Mouse (Mus musculus): ENCODE measurements at regions not wholly inside any gene's neighbourhood (a gene's known extent, or its start where the extent isn't known, plus 50 kb on each side); places are given as distances from the start of the nearest gene placed in this dataset.
A peak's percentile ranks its signal among the peaks of the same experiment; 100 is the strongest.

DNA sequence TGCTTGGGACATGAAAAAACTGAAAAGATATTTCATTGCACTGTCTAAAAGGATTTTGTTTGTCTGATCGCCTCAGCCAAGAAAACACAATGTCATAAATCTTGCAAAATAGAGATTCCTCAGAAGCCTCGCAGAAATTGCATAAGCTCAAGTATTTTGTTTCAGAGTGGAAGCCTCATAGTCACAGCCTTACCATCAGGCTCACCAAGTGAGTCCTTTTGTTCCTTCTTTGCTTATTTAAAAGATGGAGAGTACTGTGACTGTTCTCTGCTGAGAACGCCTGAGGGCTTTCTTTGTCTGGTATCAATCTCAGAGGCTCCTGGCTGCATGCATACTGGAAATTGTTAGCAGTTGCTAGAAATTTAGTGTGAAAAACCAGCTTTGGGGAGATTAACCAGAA is 367.0 kb upstream of the Cited2 start:
- DNase-seq (ENCODE audit: low read depth, low spot score), result no peak

DNA sequence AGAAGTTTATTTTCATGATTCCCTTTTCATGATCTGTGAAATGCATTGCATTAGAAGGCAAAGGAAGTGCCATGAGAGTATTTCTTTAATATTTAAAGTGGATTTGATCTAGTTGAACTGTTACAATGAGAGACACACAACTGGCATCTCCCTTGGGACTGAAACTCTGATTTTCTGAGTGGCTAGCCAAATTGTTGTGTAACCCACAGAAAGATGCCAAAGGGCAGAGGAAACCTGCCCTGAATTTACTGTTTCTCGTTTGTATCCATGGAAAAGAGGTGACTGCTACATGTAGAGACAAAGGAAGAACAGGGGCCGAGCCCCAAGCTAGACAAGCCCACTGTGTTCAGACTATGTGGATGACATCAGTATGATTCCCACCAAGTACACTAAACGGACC is 360.4 kb upstream of the Cited2 start:
- no peak for DNase-seq (ENCODE audit: low read depth, low spot score)

DNA sequence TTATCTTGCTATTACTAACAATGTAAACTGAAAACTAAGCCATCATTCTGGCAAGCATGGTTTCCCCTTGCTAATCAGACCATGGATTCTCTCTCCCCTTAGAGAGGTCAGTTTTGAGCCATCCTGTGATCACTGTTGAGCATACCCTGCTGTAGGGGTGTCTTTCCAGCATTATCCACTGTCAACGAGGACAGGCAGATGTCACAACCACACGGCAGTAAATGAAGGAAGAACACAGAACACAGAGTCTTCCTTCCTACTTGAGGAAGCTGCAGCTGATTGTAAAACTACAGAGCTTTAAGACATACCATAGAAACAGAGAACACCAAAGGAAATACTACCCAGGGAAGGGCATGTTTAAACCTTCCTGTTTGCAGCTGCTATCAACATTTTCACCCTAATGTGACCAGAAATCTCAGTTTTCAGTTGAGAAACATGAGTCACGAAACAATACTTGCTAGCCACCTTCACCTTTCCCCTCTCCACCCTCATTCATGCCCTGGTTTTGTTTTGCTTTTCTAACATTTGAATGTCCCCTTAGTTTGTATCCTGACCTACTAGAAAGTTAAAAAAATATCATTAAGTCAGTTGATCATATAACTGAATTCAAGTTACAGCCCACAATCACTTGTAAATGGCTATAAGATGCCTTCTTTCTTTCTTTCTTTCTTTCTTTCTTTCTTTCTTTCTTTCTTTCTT is 356.8 kb upstream of the Cited2 start:
- DNase-seq (ENCODE audit: low read depth, low spot score), result no peak

DNA sequence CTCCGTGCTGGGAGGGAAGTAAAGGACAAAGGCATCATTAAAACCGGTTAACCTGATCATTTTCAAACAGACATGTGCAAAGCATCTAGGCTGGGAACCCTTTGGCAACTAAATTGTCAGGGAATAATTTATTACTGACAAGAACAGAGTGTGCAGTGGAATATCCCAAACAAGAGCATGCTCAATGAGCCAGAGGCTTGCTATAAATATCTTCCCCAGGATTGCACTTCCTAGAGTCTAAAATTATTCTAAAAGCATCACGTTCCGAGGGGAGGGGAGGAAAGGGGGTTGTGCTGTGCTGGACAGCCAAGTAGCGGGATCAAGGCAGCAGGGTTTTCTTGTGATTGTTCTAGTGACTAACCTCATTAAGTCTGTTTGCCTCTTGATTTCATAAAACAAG is 356.0 kb upstream of the Cited2 start:
- DNase-seq (ENCODE audit: low read depth, low spot score), result peak; percentile 20

DNA sequence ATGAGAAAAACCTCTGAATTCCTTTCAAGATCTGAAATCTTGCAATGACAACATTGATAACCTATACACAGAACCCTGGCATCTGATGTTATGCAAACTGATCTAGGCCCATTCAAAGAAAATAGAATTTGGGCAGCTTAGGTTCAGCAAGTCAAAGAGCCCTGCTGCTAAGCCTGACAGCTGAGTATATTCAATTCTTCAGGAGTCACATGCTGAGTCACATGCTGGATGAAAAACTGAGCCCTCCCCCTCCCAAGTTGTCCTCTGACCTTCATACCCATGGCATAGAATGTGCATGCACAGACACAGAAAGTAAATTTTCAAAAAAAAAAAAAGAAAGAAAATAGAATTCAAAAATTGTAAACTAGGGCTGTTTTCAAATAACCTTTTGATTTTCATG is 355.6 kb upstream of the Cited2 start:
- DNase-seq (ENCODE audit: low read depth, low spot score), result no peak

DNA sequence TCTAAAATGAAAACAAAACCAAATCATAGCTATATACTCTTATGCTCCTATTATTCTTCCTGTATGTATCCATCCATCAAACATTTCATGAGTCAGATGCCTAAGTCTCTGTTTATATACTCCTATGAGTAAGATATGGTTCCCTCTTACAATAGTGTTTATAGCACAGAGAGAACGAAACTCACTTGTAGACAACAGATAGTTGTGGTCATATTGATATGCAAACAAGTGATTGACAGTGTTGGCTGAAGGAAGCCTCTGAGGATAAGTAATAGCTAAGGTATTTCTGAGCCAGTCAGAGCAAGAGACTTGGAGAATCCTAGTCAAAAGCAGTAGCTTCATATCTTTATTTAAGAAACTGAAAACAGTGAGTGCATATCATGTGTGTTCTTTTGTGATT is 354.4 kb upstream of the Cited2 start:
- DNase-seq (ENCODE audit: low read depth, low spot score), result no peak

DNA sequence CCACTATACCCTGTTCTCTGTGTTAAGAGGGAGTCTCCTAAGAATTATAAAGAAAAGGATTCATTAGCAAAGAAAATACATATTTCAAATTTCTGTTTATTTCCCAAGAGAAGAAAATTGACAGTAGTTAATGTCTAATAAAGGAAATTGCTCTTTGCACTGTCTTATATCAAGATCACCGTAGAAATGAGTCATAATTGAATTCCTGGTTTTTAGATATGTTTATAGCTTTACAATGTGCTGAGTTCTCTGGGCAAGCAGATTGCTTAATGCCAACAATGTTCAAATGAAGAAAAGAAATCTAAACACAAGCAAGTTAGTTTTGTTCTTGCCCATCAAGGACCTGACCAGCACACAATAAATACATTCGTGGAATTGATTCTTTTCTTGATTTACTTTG is 350.1 kb upstream of the Cited2 start:
- DNase-seq (ENCODE audit: low read depth, low spot score), result no peak

DNA sequence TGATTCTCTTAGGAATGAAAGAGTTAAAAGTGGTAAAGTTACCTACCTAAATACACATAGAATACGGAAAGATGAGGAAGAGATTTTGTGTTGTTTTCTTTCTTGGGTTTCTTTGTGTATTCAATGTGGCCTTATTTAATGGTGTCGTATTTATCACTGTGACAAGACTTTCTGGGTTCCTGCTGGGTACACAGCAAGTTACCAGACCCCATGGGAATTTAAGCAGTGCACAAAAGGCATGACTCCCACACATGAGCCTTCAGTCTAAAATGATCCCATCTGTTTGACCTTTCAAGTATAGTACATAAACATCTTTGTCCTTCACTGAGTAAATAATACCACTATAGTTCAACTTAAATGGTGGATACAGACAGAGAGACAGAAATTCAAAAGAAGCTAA is 349.0 kb upstream of the Cited2 start:
- DNase-seq (ENCODE audit: low read depth, low spot score), result no peak

DNA sequence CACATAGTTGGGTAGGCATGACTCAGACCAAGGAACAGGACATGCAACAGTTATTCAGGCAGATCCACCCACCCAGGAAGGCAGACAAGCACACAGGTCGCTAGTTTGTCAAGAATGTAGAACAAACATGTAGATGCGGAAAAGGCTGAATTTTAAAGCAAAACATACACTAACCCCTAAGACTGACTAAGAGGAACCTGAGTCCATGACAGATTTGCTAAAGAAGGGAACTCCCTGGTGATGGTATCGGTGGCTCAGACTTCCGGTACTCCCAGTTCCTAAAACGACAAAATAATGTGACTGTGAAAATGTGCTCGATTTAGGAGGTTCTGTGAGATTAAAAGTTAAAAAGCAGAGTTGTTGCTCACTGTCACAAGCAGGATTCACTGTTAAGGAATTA is 340.0 kb upstream of the Cited2 start:
- DNase-seq (ENCODE audit: low read depth, low spot score), result no peak

DNA sequence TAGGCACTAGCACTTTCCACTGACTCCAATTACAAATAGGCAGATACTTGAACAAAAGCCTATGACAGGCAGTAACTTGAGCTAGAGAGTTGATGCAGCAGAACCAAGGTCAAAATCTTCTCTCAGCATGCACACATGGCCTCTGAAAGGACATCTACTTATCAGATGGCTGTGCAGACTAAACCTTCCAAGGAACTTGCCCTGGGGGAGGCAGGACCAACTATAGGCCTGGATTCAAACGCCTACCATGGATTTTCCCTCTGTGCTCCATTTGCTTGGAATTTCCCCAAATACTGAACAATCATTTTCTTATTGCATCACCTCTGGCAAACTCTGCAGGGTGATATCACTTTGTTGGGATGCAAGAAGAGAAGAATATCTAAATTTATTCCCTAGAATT is 337.8 kb upstream of the Cited2 start:
- no peak for DNase-seq (ENCODE audit: low read depth, low spot score)

DNA sequence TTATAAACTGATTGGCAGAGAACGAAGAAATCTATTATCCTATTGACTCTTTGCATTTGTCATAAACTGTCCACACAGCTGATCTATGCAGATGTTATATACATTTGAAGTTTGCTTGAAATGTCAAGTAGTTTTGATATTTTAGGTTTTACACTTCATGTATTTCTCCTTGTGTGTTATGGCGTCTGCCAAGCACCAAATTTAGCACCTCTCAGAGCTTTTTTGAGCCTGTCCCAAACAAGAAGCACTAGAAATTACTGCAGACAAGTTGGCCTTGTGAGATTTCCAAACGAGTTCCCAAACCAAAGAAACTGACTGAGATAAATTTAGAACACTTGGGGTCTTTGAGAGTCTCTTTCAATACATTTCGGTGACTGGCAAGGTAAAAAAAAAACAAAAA is 335.7 kb upstream of the Cited2 start:
- no peak for DNase-seq (ENCODE audit: low read depth, low spot score)

DNA sequence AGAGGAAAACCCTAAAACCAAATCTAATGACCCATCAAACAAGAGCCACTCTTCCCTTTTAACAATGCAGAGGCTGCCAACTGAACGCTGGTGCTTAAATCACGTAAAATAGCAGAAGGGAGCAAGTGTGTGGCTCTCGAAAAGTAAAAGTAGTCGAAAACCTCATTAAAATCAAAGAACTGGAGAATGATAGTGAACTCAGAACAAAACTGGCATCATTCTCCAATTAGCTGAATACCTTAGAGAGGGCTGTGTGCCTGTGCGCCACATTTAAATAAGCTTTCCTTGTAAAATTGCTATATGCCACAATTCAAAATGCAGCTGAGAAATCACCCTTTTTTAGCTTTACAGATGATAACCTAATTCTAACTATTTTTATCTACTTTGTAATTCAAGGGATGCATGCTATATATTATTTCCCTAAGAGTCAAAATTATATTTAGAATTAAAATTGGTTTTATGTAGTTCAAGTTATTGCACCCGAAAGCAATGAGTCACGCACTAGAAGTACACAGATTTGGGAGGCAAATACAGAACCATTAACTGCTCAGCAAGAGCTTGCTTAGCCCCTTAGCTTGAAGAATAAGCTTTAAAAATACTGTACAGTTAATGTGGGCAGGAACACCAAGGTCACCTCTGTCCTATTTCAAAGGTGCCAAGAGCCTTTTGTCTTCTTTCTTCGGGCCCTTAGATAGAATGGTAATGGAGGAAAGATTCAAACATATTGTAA is 327.4 kb upstream of the Cited2 start:
- DNase-seq (ENCODE audit: low read depth, low spot score), result no peak

DNA sequence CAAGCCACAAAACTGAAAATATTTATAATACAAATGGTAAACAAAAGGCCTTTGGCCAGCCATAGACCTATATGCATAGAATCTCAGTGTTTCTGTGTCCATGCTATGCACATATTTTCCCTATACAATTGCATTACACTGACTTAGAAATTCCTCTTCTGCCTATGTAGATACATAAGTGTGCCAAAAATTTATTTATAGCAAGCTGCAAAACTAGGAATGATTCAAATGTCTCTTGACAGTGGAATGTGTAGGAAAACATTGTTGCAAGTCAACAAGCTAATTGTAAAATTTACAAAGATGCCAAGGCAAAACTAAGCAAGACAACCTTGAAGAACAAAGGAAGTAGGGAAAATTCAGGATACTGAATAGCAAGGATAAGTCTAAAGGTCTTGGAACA is 319.1 kb upstream of the Cited2 start:
- no peak for DNase-seq (ENCODE audit: low read depth, low spot score)

DNA sequence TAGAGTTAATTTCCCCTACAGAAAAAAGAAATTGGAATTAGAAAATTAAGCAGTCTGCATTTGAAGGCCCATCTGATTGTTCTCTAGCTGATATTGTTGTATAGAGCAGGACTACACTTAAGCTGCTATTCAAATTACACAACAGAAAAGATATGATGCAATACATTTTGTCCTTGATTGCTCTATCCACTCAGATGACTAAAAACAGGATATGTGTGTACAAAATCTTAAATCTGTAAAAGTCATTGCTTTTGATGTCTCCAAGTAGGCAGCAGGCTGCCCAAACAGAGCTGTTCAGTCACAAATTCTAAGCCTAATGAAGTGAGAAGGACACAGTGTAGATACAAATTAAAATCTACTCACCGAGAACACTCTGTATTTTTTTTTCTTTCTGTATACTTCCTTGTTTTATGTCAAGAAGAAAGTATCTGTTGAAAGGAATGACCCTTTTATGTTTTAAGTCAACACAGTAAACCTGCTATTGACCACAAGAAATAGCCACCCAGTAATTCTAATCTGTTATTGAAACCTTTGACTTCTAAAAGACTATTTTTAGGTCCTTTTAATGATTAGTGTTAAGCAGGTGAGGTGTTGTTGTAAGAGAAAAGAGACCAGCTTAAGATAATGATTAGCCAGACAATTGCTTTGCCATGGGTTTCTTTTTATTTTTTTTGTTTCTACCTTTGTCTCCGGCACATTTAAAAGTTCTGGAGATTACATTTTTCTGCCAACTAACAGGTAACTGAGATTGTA is 315.0 kb upstream of the Cited2 start:
- DNase-seq (ENCODE audit: low read depth, low spot score), result no peak

DNA sequence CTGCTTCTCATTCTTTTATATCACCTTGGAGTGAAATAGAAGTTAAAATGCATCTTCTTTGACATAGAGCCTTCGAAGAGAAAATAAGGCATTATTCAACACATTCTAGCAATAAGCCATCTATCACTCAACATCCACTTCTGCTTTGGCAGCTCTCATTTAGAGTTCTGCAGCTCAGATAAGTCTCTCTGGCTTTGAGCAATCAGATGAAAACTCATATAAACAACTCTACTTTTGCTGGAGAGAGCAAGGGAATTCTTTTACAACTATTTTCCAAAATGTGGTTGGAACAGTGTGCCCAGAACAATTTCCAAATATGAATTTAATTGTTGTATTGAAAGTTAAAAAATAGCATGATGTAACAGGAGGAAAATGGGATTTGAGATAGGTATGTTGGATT is 314.2 kb upstream of the Cited2 start:
- no peak for DNase-seq (ENCODE audit: low read depth, low spot score)

DNA sequence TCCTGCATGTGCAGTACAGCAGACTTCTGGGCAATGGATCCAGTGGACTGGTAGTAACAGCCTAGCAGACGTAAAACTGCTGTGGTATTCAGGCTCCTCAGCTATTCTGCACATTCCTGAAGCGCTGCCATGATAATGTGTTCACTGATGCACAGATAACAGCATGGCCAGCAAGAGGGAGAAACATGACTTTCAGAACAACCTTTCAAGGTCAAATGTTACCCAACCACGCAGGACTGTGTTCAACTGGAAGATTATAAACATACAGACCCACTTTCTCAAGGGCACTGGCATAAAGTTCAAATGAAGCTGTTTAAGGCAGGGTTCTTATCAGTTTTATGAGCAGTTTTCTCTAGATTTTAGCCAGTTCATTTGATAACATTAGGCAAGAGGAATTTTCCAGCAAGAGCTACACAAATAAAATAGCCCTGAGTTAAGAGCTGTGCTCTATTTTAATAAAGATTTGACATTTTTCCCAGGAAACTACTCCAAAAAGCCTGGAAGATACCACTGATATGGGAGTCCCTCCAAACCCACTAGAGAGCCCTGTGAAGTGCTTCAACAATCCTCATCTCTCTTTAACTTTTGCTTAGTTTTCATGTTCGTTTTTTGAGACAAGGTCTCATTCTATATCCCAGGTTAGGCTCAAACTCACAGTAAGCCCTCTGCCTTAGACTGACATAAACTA is 311.6 kb upstream of the Cited2 start:
- DNase-seq (ENCODE audit: low read depth, low spot score), result no peak

DNA sequence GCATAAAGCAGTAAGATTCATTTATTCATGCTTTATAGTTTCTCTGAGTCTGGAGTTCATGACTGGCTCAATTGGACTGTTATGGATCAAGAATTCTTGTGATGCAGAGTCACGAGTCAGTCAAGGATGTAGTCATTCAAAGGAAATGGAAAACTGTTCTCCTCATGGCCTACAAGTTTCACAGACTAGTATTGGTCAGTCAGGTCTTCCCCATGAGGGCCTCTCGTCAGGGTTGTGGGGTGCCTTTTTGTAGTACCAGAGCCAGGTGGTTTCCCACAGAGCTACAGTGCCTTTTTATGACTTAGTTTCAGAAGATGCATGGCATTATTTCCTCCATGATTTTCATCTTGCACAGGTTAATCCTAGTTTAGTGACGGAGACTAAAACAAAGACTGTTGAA is 307.9 kb upstream of the Cited2 start:
- DNase-seq (ENCODE audit: low read depth, low spot score), result no peak

DNA sequence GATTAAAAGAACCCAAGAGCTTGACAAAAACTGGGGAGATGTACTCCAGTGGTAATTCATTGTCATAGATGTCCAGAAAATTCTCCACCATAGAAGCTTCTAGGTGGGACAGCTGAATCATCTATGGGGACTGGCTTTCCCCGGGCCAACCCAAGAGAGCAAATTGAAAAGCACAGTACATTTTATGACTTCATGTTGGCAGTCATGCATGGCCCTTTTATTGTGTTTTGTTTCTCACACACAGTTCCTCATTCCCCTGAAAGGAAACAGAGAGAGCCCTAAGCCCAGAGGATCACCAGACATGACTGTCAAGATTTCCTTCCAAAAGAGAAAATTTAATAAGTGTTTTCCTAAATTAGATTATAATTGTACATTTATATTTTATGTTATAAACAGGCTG is 306.9 kb upstream of the Cited2 start:
- DNase-seq (ENCODE audit: low read depth, low spot score), result no peak

DNA sequence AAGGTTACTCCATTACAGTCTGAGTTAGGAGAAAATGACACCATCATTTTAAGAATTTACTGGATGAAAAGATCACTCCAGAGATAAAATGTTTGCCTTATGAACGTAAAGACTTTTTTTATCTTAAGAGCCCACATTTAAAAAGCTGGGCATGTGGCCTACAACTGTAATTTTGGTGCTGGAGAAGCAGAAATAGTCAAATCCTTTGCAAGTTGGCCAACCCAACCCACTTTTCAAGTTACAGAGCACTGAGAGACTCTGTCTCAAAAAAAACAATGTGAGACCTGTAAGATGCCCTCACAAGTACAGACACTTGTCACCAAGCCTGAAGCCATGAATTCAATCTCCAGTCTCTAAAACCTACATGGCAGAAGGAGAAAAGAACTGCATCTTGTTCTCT is 305.6 kb upstream of the Cited2 start:
- no peak for DNase-seq (ENCODE audit: low read depth, low spot score)

DNA sequence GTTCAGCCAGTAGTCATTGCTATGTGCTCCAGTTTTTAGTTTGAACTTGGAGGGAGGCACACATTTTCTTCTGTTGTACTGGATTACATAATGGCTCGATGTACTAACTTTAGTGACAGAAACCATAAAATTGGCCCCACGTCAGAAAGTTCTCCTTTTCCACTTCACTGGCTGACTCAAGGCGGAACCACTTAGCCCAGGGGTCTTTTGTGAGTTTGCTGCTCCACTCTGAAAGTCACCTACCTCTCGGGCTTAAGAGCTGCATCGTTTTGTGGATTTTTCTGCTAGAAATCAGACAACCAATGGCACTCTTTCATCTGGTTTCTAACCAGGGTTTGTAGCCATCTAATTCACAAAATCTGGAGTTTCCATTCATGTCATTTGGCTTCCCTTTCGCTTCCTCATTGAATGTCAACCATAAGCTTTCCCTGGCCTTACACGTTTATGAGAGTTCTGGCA is 304.8 kb upstream of the Cited2 start:
- DNase-seq (ENCODE audit: low read depth, low spot score), result no peak

DNA sequence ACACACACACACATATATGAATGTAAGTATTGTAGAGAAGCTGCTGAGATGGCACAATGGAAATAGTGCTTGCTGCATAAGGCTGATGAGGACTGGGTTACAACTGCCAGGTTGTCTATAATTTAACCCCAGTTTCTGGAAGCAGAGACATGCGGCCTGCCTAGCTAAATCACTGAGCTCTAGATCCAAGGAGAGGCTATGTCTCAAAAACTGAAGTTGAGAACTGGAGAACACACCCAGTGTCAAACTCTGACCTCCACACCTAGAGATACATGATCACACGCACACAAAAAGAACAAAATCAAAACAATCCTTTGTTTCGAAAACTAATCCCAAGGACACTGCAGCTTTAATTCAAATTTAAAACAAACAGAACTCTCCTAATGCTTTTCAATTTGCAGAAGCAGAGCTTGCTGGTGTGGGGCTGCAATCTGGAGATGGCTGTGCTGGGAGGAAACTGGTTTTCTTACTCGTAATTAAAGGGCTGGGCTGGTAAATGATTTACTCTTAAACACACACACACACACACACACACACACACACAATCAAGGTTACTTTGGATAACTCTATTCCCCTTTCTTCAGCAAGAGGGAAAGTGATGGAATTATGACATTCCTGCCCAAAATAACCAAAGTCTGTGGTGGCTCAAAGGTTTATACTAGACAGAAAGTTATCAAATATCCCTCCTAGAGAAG is 299.3 kb upstream of the Cited2 start:
- DNase-seq (ENCODE audit: low read depth, low spot score), result no peak

DNA sequence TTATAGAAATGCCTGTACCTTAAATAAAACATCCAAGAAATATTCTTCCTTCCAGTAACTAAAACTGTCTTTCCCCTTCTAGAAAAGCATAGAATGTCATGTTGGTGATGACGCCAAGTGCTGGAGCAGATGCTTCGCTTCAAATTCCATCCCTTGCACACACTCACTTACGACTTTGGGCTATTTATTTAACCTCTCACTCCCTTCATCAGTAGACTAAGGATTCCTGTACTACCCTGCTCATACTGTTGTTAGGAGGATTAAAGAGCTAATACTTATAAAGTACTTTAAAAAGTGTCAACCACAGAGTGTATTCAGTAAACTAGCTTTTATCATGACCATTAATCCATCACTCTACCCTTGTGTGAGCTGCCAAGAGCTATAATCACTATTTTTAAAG is 296.8 kb upstream of the Cited2 start:
- no peak for DNase-seq (ENCODE audit: low read depth, low spot score)

All from retina, adult 2 months (tissue).